Mouse (Mus musculus) adrenal gland (tissue): ENCODE measurements around the gene Dicer1.
"Not testable (repeated sequence)": the region's sequence is repeated elsewhere in the genome, so short reads cannot be mapped to it uniquely, and the experiment has no call there.

Experiments
- intact Hi-C: fragments of 180-260 bp; cut with DNase I; formaldehyde crosslinking; loops from one replicate; pipeline ENCODE4 v1.15.1; 2025

The Dicer1 gene

GRCm38 (mm10) chr12:104742247-104742646 lies 9.5 kb downstream of the Dicer1 start:
- intact Hi-C loops: no loop called here

GRCm38 (mm10) chr12:104740841-104741787 lies 10.6 kb downstream of the Dicer1 start:
- intact Hi-C loops: no loop called here

- intact Hi-C loops: no loop called here
Measured at GRCm38 (mm10) chr12:104738931-104739330, 12.8 kb downstream of the Dicer1 start.

- intact Hi-C loops: no loop called here
Measured at GRCm38 (mm10) chr12:104738446-104738845, 13.3 kb downstream of the Dicer1 start.

- intact Hi-C loops: no loop called here
Measured at GRCm38 (mm10) chr12:104737666-104738065, 14.1 kb downstream of the Dicer1 start.

- intact Hi-C loops: no loop called here
Measured at GRCm38 (mm10) chr12:104735993-104736395, 15.8 kb downstream of the Dicer1 start.

GRCm38 (mm10) chr12:104733165-104733564 lies 18.6 kb downstream of the Dicer1 start:
- intact Hi-C loops: no loop called here

GRCm38 (mm10) chr12:104731782-104732181 lies 20.0 kb downstream of the Dicer1 start:
- intact Hi-C loops: no loop called here

GRCm38 (mm10) chr12:104726436-104726835 lies 25.3 kb downstream of the Dicer1 start:
- intact Hi-C loops: not testable (repeated sequence)

GRCm38 (mm10) chr12:104722056-104722455 lies 29.7 kb downstream of the Dicer1 start:
- intact Hi-C loops: no loop called here

GRCm38 (mm10) chr12:104721011-104721410 lies 30.7 kb downstream of the Dicer1 start:
- intact Hi-C loops: no loop called here

- intact Hi-C loops: loop anchor here (10.0 kb wide), 1 partner anchor 216 kb away; no protein-coding TSS in a partner anchor
Measured at GRCm38 (mm10) chr12:104718956-104719355, 32.8 kb downstream of the Dicer1 start.

GRCm38 (mm10) chr12:104716409-104716808 lies 35.3 kb downstream of the Dicer1 start:
- intact Hi-C loops: loop anchor here (10.0 kb wide), 1 partner anchor 218 kb away; no protein-coding TSS in a partner anchor

- intact Hi-C loops: loop anchor here (10.0 kb wide), 1 partner anchor 219 kb away; no protein-coding TSS in a partner anchor
Measured at GRCm38 (mm10) chr12:104715453-104715852, 36.3 kb downstream of the Dicer1 start.

- intact Hi-C loops: no loop called here
Measured at GRCm38 (mm10) chr12:104700266-104700665, 51.5 kb downstream of the Dicer1 start.

- intact Hi-C loops: no loop called here
Measured at GRCm38 (mm10) chr12:104699753-104700152, 52.0 kb downstream of the Dicer1 start.

GRCm38 (mm10) chr12:104695514-104695913 lies 56.2 kb downstream of the Dicer1 start:
- intact Hi-C loops: no loop called here

- intact Hi-C loops: loop anchor here (5.0 kb wide), 1 partner anchor 256 kb away; no protein-coding TSS in a partner anchor
Measured at GRCm38 (mm10) chr12:104692864-104693263, 58.9 kb downstream of the Dicer1 start.

GRCm38 (mm10) chr12:104690412-104690811 lies 61.3 kb downstream of the Dicer1 start:
- intact Hi-C loops: loop anchor here (5.0 kb wide), 1 partner anchor 253 kb away; no protein-coding TSS in a partner anchor

- intact Hi-C loops: no loop called here
Measured at GRCm38 (mm10) chr12:104688870-104689269, 62.9 kb downstream of the Dicer1 start.

GRCm38 (mm10) chr12:104684411-104684931 lies 67.3 kb downstream of the Dicer1 start:
- intact Hi-C loops: no loop called here

GRCm38 (mm10) chr12:104679819-104680132 lies 72.0 kb downstream of the Dicer1 start:
- intact Hi-C loops: no loop called here
